Comparison of ENCODE assay signal across 8 mouse cellular contexts in genomic region chr19:45031780-45032179, GRCm38 (mm10). TPM values are rescaled to one million over a fixed set of nuclear protein-coding genes. Genes with fewer than 3 reads are reported as not detected.
DNase-seq lines count a peak whose midpoint lies in the region; ATAC-seq and TF ChIP-seq lines count a peak whose summit lies in the region.

No protein-coding gene starts in this region.

- no peak overlapping the region for H3K9ac ChIP-seq in hindbrain, embryonic 15.5 days

- no peaks in the 10 kb centered on the region for H3K36me3 ChIP-seq in spleen, adult 2 months (ENCODE audit: control insufficient read depth, insufficient read depth, low read length)
- peaks cover 10% of the 10 kb centered on the region; the same call in 1 of the 2 replicates for H3K36me3 ChIP-seq in hindbrain, embryonic 15.5 days

- no peak for TF ChIP-seq POLR2A in spleen, adult 2 months (IDR thresholded peaks at IDR 0.05; ENCODE audit: low read depth, low read length)

- 29% methylated on average over 4 of the region's 4 CpGs for WGBS in spleen, adult 2 months
- WGBS in hindbrain, embryonic 15.5 days = 25% methylated on average over 4 of the region's 4 CpGs

- H3K4me3 ChIP-seq in spleen, adult 2 months (ENCODE audit: extremely low read depth, insufficient read depth, insufficient read length) = no peak overlapping the region
- H3K4me3 ChIP-seq in hindbrain, embryonic 15.5 days = no peak overlapping the region

- no peaks in the 10 kb centered on the region for H3K4me1 ChIP-seq in spleen, adult 2 months (ENCODE audit: control insufficient read depth, insufficient read depth, insufficient read length)
- H3K4me1 ChIP-seq in hindbrain, embryonic 15.5 days (replicated peaks) = peaks cover 26% of the 10 kb centered on the region; the same call in 1 of the 2 replicates

- no peaks in the 10 kb centered on the region for H3K9me3 ChIP-seq in hindbrain, embryonic 15.5 days

- ATAC-seq in hindbrain, embryonic 15.5 days (ENCODE audit: low FRiP score, low read depth) = peak; percentile 30; the same call in 1 of the 2 replicates

- H3K4me2 ChIP-seq in hindbrain, embryonic 15.5 days = no peak overlapping the region

- intact Hi-C loops in left cerebral cortex, postnatal 25 days (cut with DNase I) = loop anchor here (1.0 to 5.0 kb wide), 2 partner anchors 19 to 99 kb away; partner anchors contain the start of gene Slf2

- no peaks in the 10 kb centered on the region for H3K27me3 ChIP-seq in spleen, adult 2 months (ENCODE audit: control insufficient read depth, insufficient read depth, low read length)
- no peaks in the 10 kb centered on the region for H3K27me3 ChIP-seq in hindbrain, embryonic 15.5 days

- peak; percentile 78; the same call in 1 of the 2 replicates for TF ChIP-seq CTCF in spleen, adult 2 months (IDR thresholded peaks at IDR 0.05; ENCODE audit: extremely low read depth, insufficient read depth, insufficient read length, insufficient replicate concordance)

- DNase-seq in spleen, adult 2 months (ENCODE audit: low read depth in 1 of 2, low spot score in 2 of 2) = peak in 1 of 2 experiments; percentile 47
- DNase-seq in spleen, adult 12 weeks (ENCODE audit: low spot score) = no peak
- peak; percentile 87 for DNase-seq in cerebellum, adult 9-10 months
- peak; percentile 83 for DNase-seq in forelimb bud, embryonic 11.5 days (ENCODE audit: low read depth, low spot score)
- peak; percentile 68 to 80 for DNase-seq in left cerebral cortex, postnatal 25 days (ENCODE audit: low spot score in 2 of 2)
- peak; percentile 85 for DNase-seq in mesoderm, embryonic 11.5 days (ENCODE audit: low read depth, low spot score)
- DNase-seq in spleen, postnatal 4 days (ENCODE audit: low spot score in 2 of 2) = peak; percentile 67 to 87

- H3K27ac ChIP-seq in spleen, adult 2 months (ENCODE audit: insufficient read depth, low read length) = no peak overlapping the region
- H3K27ac ChIP-seq in hindbrain, embryonic 15.5 days (replicated peaks) = no peak overlapping the region

RNA-seq across cellular contexts. Expression of gene Pdzd7, which starts 13.7 kb away (rescaled TPM):
- 0.04 and 0.09 TPM in 2 replicates for polyA plus RNA-seq in spleen, adult 2 months (2012; rRNA removed)
- polyA plus RNA-seq in hindbrain, embryonic 15.5 days (2015; fragmentation: Nextera tagmentation; extraction: Ambion mirVana) = 2.6 and 3.2 TPM in 2 replicates
- total RNA-seq in left cerebral cortex, postnatal 25 days (2021) = 1 to 10 TPM; 4.2 to 4.6 TPM

RNA-seq across cellular contexts. Expression of gene Sfxn3, which starts 15.5 kb away (rescaled TPM):
- 23.9 and 25.9 TPM in 2 replicates for polyA plus RNA-seq in spleen, adult 2 months (2012; rRNA removed)
- polyA plus RNA-seq in hindbrain, embryonic 15.5 days (2015; fragmentation: Nextera tagmentation; extraction: Ambion mirVana) = 74.7 and 90.5 TPM in 2 replicates
- total RNA-seq in left cerebral cortex, postnatal 25 days (2021) = 100 to 1,000 TPM; 107 to 129 TPM

RNA-seq across cellular contexts. Expression of gene Lzts2, which starts 17.6 kb away (rescaled TPM):
- polyA plus RNA-seq in spleen, adult 2 months (2012; rRNA removed) = 23.3 and 25.9 TPM in 2 replicates
- 25.4 and 28.7 TPM in 2 replicates for polyA plus RNA-seq in hindbrain, embryonic 15.5 days (2015; fragmentation: Nextera tagmentation; extraction: Ambion mirVana)
- total RNA-seq in left cerebral cortex, postnatal 25 days (2021) = 10 to 100 TPM; 30.8 to 32.2 TPM

RNA-seq across cellular contexts. Expression of gene Mrpl43, which starts 25.5 kb away (rescaled TPM):
- 53.1 and 85.2 TPM in 2 replicates for polyA plus RNA-seq in spleen, adult 2 months (2012; rRNA removed)
- 88.6 and 94.7 TPM in 2 replicates for polyA plus RNA-seq in hindbrain, embryonic 15.5 days (2015; fragmentation: Nextera tagmentation; extraction: Ambion mirVana)
- total RNA-seq in left cerebral cortex, postnatal 25 days (2021) = 10 to 100 TPM; 40.2 to 44.2 TPM

RNA-seq across cellular contexts. Expression of gene Twnk, which starts 26.3 kb away (rescaled TPM):
- 6.1 and 6.4 TPM in 2 replicates for polyA plus RNA-seq in spleen, adult 2 months (2012; rRNA removed)
- 14.1 and 14.8 TPM in 2 replicates for polyA plus RNA-seq in hindbrain, embryonic 15.5 days (2015; fragmentation: Nextera tagmentation; extraction: Ambion mirVana)
- total RNA-seq in left cerebral cortex, postnatal 25 days (2021) = 10 to 100 TPM; 14.0 to 15.7 TPM
